Mouse (Mus musculus): ENCODE data around the gene Dgcr6. TPM values are rescaled to one million over a fixed set of nuclear protein-coding genes. Genes with fewer than 3 reads are reported as not detected.

Gene Dgcr6
- polyA plus RNA-seq, 1 experiment from 2014 or later, result 99.0 TPM

DNA sequence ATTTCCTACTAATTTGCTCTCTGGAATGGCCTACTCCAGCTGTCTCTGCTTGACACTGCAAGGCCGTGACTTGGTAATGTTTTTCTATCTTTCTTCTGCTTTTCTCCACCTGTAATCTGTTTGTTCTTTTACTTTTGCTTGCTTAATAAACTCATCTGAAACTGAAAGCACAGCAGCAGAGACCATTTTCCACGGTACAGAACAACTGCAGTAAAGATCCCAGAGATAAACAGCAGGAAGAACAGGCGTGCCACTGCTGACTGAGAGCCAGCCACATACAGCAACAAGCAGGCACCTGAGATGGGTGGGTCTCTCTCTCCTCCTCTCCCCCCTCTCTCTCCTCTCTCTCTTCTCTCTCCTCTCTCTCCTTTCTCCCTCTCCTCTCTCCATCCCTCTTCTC lies 22.5 kb downstream of the Dgcr6 start:
- H3K4me3 ChIP-seq (ENCODE audit: low read length), result no peak overlapping the region
- 33% methylated on average over 3 of the region's 3 CpGs for WGBS
- no peak overlapping the region for H3K9ac ChIP-seq (ENCODE audit: low read depth, low read length)
- no peak for ATAC-seq (ENCODE audit: low FRiP score, low TSS enrichment)
- H3K9me3 ChIP-seq (ENCODE audit: control insufficient read depth, low read length), result no peaks in the 10 kb centered on the region
- 0 out of 2 replicates have a peak overlapping the region, but pooled peaks have one; percentile 37 for H3K27ac ChIP-seq (ENCODE audit: low read depth, low read length)
- peaks cover 17% of the 10 kb centered on the region; the same call in 1 of the 2 replicates for H3K36me3 ChIP-seq (ENCODE audit: control insufficient read depth, insufficient read depth, low read length)
- H3K4me1 ChIP-seq (ENCODE audit: control insufficient read depth, insufficient read depth, low read length), result no peaks in the 10 kb centered on the region
- H3K4me2 ChIP-seq (replicated peaks; ENCODE audit: low read depth, low read length), result no peak overlapping the region
- H3K27me3 ChIP-seq (ENCODE audit: control insufficient read depth, insufficient read depth, low read length), result no peaks in the 10 kb centered on the region

DNA sequence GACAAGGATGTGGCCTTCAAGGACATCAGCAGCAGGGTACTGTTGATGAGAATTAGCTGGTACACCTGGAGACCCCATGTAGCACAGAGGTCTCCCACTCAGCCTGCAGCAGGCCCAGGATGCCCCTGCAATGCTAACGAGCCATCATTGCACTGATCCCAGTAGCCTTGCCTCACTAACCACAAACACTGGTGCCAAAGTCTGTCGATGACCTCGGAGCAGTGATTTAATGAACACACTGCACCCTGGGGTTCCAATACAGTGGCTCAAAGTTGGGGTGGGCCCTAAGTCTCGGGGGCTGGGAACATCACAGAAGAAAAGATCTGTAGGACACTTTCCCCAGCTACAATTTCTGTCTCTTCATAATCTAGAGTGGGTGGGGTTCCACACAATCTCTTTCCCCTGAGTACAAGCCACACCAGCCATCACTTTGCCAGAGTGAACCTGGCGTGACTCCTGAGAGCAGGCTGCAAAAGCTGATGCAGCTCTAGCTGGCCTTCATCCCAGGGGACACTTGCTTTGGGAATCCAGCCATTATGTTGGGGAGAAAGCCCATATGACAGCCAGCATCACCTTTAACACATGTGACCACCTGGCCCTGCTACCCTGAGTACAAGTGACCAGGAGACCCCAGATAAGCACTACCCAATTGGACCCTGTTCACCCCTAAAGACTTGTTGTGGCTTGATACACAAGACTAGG lies 25.8 kb downstream of the Dgcr6 start:
- H3K9ac ChIP-seq (ENCODE audit: low read depth, low read length), result no peak overlapping the region
- no peak overlapping the region for H3K4me3 ChIP-seq (ENCODE audit: low read length)
- H3K27ac ChIP-seq (ENCODE audit: low read depth, low read length), result no peak overlapping the region
- WGBS, result 94% methylated on average over 5 of the region's 5 CpGs
- H3K27me3 ChIP-seq (ENCODE audit: control insufficient read depth, insufficient read depth, low read length), result no peaks in the 10 kb centered on the region
- no peak overlapping the region for H3K4me2 ChIP-seq (replicated peaks; ENCODE audit: low read depth, low read length)
- 0 out of 2 replicates have a peak, but pooled peaks cover 3% of the 10 kb centered on the region for H3K4me1 ChIP-seq (ENCODE audit: control insufficient read depth, insufficient read depth, low read length)
- H3K36me3 ChIP-seq (ENCODE audit: control insufficient read depth, insufficient read depth, low read length), result peaks cover 5% of the 10 kb centered on the region; the same call in 1 of the 2 replicates
- no peaks in the 10 kb centered on the region for H3K9me3 ChIP-seq (ENCODE audit: control insufficient read depth, low read length)
- no peak for ATAC-seq (ENCODE audit: low FRiP score, low TSS enrichment)

DNA sequence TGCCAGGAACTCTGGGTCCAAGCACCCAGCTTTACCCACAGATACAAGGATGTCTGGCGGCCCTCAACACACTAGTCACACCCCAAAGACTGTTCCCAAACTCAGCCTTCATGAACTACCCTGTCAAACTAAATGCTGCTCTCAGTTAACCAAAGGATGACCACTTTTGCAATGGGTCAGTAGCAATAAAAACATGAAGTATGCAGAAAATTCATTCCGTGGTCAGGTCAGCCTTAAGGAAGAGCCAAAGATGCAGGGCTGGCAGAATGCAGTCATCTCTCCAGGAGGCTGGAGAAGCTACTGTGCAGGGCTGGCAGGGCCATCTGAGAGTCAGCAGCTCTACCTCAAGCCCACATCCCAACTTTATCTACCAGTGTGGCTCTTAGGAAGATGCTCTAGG lies 26.6 kb downstream of the Dgcr6 start:
- Histone ChIP-seq H3K4me3 (ENCODE audit: low read length) (no peak overlapping the region), H3K9ac (ENCODE audit: low read depth, low read length) (no peak overlapping the region), H3K9me3 (ENCODE audit: control insufficient read depth, low read length) (no peaks in the 10 kb centered on the region), H3K4me2 (replicated peaks; ENCODE audit: low read depth, low read length) (no peak overlapping the region), H3K27me3 (ENCODE audit: control insufficient read depth, insufficient read depth, low read length) (no peaks in the 10 kb centered on the region), H3K4me1 (ENCODE audit: control insufficient read depth, insufficient read depth, low read length) (0 out of 2 replicates have a peak, but pooled peaks cover 4% of the 10 kb centered on the region), H3K27ac (ENCODE audit: low read depth, low read length) (no peak overlapping the region), H3K36me3 (ENCODE audit: control insufficient read depth, insufficient read depth, low read length) (peaks cover 5% of the 10 kb centered on the region; the same call in 1 of the 2 replicates)
- 90% methylated on average over 2 of the region's 2 CpGs for WGBS
- no peak for ATAC-seq (ENCODE audit: low FRiP score, low TSS enrichment)

DNA sequence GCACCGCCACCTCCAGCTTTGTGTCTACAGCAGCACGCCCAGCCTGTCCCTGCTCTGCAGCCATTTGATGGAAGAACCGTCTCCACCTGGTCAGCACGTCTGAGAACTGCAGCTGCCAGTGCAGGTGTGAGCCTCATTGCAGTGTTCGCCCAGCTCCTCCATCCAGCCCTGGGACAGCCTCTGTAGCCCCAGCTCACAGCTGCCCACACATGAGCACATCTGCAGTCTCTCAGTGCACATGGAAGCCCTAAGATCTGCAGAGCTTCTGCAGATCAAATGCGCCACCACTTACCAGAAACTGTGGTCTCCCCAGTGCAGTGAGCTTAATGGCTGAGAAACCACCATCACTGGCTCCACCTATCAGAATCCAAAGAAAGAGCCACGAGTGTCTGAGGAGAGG lies 27.5 kb downstream of the Dgcr6 start:
- Histone ChIP-seq H3K36me3 (ENCODE audit: control insufficient read depth, insufficient read depth, low read length) (0 out of 2 replicates have a peak, but pooled peaks cover 5% of the 10 kb centered on the region), H3K27ac (ENCODE audit: low read depth, low read length) (no peak overlapping the region), H3K4me2 (replicated peaks; ENCODE audit: low read depth, low read length) (no peak overlapping the region), H3K4me3 (ENCODE audit: low read length) (no peak overlapping the region), H3K9ac (ENCODE audit: low read depth, low read length) (no peak overlapping the region), H3K27me3 (ENCODE audit: control insufficient read depth, insufficient read depth, low read length) (no peaks in the 10 kb centered on the region), H3K9me3 (ENCODE audit: control insufficient read depth, low read length) (no peaks in the 10 kb centered on the region), H3K4me1 (ENCODE audit: control insufficient read depth, insufficient read depth, low read length) (0 out of 2 replicates have a peak, but pooled peaks cover 4% of the 10 kb centered on the region)
- WGBS, result 84% methylated on average over 7 of the region's 7 CpGs
- ATAC-seq (ENCODE audit: low FRiP score, low TSS enrichment), result no peak

DNA sequence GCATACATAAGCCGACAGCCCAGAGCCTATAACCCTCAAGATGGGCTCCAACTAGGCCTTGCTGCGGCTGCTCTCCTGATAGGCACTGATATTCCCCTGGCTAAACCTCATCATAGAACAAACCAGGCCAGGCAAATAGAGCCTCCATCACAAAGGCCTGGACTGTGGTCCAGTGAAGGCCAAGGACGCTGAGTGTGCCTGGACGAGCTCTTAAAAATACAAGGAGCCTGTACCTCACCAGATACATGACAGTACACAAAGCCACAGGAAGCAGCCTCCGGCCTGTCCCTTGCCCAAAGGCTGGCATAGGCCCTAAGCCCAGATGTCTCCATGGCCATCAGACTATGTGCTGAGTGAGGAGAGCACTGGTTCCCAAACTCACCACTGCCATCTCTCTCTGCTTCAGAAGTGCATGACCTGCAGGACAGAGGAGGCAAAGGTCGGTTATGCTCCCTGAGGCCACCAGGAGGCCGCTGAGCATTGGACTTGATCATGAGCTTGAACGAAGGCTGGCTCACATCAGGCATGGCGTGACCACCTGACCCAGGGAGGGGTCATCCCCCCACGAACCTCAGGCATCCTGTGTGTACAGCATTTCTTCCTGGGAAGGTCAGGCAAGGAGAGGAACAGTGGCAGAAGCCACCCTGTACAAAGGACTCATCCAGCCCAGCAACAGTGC lies 28.6 kb downstream of the Dgcr6 start:
- 76% methylated on average over 10 of the region's 10 CpGs for WGBS
- Histone ChIP-seq H3K4me1 (ENCODE audit: control insufficient read depth, insufficient read depth, low read length) (0 out of 2 replicates have a peak, but pooled peaks cover 4% of the 10 kb centered on the region), H3K4me2 (replicated peaks; ENCODE audit: low read depth, low read length) (no peak overlapping the region), H3K36me3 (ENCODE audit: control insufficient read depth, insufficient read depth, low read length) (0 out of 2 replicates have a peak, but pooled peaks cover 2% of the 10 kb centered on the region), H3K9ac (ENCODE audit: low read depth, low read length) (no peak overlapping the region), H3K4me3 (ENCODE audit: low read length) (no peak overlapping the region), H3K27ac (ENCODE audit: low read depth, low read length) (no peak overlapping the region), H3K27me3 (ENCODE audit: control insufficient read depth, insufficient read depth, low read length) (no peaks in the 10 kb centered on the region), H3K9me3 (ENCODE audit: control insufficient read depth, low read length) (no peaks in the 10 kb centered on the region)
- ATAC-seq (ENCODE audit: low FRiP score, low TSS enrichment), result no peak

DNA sequence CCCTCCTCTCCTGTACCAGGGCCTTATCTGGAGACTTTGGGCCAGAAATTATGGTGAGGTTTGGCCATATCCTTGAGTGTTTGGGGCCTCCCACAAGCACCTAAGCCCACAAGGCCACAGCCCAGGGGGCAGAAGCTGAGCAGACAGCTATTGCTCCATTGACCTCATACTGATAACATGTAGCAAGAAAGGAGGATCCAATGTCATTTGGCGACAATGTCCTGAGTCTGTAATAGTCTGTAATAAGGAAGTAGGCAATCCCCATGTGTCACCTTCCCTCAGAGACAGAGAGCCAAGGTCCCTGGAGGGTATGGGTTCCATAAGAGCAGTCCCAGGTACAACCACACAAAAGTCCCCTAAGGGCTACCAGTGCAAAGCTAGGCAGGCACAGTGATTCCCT lies 29.6 kb downstream of the Dgcr6 start:
- Histone ChIP-seq H3K27me3 (ENCODE audit: control insufficient read depth, insufficient read depth, low read length) (no peaks in the 10 kb centered on the region), H3K9me3 (ENCODE audit: control insufficient read depth, low read length) (no peaks in the 10 kb centered on the region), H3K4me3 (ENCODE audit: low read length) (no peak overlapping the region), H3K36me3 (ENCODE audit: control insufficient read depth, insufficient read depth, low read length) (no peaks in the 10 kb centered on the region), H3K9ac (ENCODE audit: low read depth, low read length) (no peak overlapping the region), H3K27ac (ENCODE audit: low read depth, low read length) (no peak overlapping the region), H3K4me2 (replicated peaks; ENCODE audit: low read depth, low read length) (no peak overlapping the region), H3K4me1 (ENCODE audit: control insufficient read depth, insufficient read depth, low read length) (0 out of 2 replicates have a peak, but pooled peaks cover 4% of the 10 kb centered on the region)
- WGBS, result 92% methylated on average over 1 of the region's 1 CpGs
- no peak for ATAC-seq (ENCODE audit: low FRiP score, low TSS enrichment)

DNA sequence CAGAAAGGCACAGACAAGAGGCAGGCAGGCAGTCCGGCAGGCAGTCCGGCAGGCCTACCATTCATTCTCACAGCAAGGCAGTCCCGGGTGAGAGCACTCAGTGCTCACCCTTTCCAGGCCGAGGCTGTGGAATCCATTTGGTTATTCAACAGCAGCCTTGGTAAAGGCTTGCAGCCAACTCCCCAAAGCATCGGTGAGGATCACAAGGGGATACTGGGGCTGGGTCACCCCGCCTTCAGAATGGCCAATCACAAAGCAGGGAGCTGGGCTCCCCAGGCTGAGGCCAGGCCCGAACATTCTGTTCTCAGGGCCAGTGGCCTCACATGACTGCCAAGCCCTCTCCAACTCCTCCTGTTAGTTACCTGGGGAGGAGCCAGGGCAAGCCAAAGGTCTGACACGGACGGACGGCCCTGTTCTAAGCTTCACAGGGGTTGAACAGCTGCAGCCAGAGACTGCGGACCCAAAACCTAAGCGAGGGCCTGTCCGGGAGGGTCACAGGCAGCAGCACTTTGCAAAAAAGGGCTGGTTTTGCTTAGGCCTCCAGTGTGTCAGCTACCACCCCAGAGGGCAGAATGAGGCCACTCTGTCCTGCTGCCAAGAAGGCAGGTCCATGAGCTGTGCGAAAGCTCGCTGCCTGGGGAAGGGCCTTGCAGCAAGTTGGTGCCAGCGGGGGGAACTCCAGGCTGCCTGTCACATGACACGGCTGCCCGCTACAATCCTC lies 30.7 kb downstream of the Dgcr6 start:
- no peak overlapping the region for H3K4me3 ChIP-seq (ENCODE audit: low read length)
- ATAC-seq (ENCODE audit: low FRiP score, low TSS enrichment), result no peak
- H3K4me2 ChIP-seq (replicated peaks; ENCODE audit: low read depth, low read length), result no peak overlapping the region
- peak overlapping the region; percentile 28; the same call in 1 of the 2 replicates for H3K9ac ChIP-seq (ENCODE audit: low read depth, low read length)
- no peaks in the 10 kb centered on the region for H3K36me3 ChIP-seq (ENCODE audit: control insufficient read depth, insufficient read depth, low read length)
- peaks cover 12% of the 10 kb centered on the region; the same call in 1 of the 2 replicates for H3K4me1 ChIP-seq (ENCODE audit: control insufficient read depth, insufficient read depth, low read length)
- H3K27ac ChIP-seq (ENCODE audit: low read depth, low read length), result no peak overlapping the region
- no peaks in the 10 kb centered on the region for H3K27me3 ChIP-seq (ENCODE audit: control insufficient read depth, insufficient read depth, low read length)
- 80% methylated on average over 18 of the region's 18 CpGs for WGBS
- no peaks in the 10 kb centered on the region for H3K9me3 ChIP-seq (ENCODE audit: control insufficient read depth, low read length)

DNA sequence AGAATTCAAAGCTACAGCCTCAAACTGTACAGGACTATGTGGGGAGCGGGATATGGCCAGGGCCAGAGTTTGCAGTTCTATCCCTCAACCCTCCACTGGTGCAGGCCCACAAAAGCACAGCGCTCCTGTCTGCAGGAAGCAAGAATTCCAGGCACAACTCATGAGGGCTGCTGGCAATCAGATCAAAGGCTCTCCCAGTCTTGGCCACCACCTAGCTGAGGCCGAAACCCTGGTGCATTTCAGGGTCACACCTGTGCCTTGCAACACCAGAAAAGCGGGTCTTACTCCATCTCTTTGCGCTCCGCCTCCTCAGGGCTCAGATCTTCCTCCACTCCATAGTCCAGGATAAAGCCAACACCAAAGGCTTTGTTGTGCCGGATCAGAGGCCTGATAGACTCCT lies 31.6 kb downstream of the Dgcr6 start:
- Histone ChIP-seq H3K9me3 (ENCODE audit: control insufficient read depth, low read length) (no peaks in the 10 kb centered on the region), H3K36me3 (ENCODE audit: control insufficient read depth, insufficient read depth, low read length) (no peaks in the 10 kb centered on the region), H3K27me3 (ENCODE audit: control insufficient read depth, insufficient read depth, low read length) (no peaks in the 10 kb centered on the region), H3K27ac (ENCODE audit: low read depth, low read length) (no peak overlapping the region), H3K4me1 (ENCODE audit: control insufficient read depth, insufficient read depth, low read length) (peaks cover 12% of the 10 kb centered on the region; the same call in 1 of the 2 replicates), H3K4me2 (replicated peaks; ENCODE audit: low read depth, low read length) (no peak overlapping the region), H3K4me3 (ENCODE audit: low read length) (no peak overlapping the region), H3K9ac (ENCODE audit: low read depth, low read length) (no peak overlapping the region)
- ATAC-seq (ENCODE audit: low FRiP score, low TSS enrichment), result no peak
- WGBS, result 91% methylated on average over 7 of the region's 7 CpGs
